Comparison of ENCODE assay signal across 14 mouse cellular contexts in the genomic region with DNA sequence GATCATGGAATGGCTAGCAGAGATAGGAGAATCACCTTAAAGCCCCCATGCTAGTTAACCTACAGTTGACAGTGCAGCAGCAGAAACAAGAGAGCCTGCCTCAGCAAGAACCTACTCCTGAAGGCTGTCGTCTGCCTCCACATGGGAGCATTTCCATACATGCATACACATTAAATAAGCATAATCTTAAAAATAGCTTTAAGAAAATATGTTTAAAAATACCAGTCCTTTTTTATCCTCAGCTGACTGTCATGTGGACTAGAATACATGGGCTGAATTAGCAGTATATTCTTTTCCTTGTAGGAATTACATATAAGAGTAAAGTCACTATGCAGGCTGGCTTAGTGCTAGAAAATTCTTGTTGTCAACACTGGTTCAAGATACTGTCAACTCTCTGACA.
"Had no signal": no experiment of that assay in that cellular context is flagged by ENCODE, and none has a peak within 500 bp of the region (broad histone marks: within the 10 kb centered on the region; RNA-seq: fewer than 3 reads in every experiment).

No protein-coding gene starts in this region.

- H3K9me3 ChIP-seq: limb, embryonic 10.5 days; midbrain, embryonic 12.5 days; neural tube, embryonic 13.5 days had no signal

- DNase-seq: kidney, adult 18-20 months; kidney, postnatal 10 days; kidney, postnatal 4 days; retina, postnatal 1 day; right cerebral cortex, postnatal 4 days; spleen, adult 18-20 months; thymus, adult 2 months; thymus, postnatal 25 days had no signal

- H3K27me3 ChIP-seq: midbrain, embryonic 12.5 days; neural tube, embryonic 13.5 days had no signal

- ATAC-seq: midbrain, embryonic 16.5 days had no signal

- H3K4me2 ChIP-seq: liver, embryonic 11.5 days; midbrain, embryonic 12.5 days; neural tube, embryonic 13.5 days had no signal

- H3K9ac ChIP-seq: midbrain, embryonic 12.5 days; neural tube, embryonic 13.5 days had no signal

- H3K36me3 ChIP-seq: midbrain, embryonic 12.5 days had no signal

- H3K4me3 ChIP-seq: layer of hippocampus, adult 2 months; limb, embryonic 10.5 days; midbrain, embryonic 12.5 days; neural tube, embryonic 13.5 days had no signal

- H3K27ac ChIP-seq: layer of hippocampus, adult 2 months; limb, embryonic 10.5 days; midbrain, embryonic 12.5 days; neural tube, embryonic 13.5 days had no signal

- H3K4me1 ChIP-seq: limb, embryonic 10.5 days; midbrain, embryonic 12.5 days had no signal
